Mouse (Mus musculus) neural tube, embryonic 14.5 days (tissue): Measurements from ENCODE around the gene H2-D1. TPM values are rescaled to one million over a fixed set of nuclear protein-coding genes. Genes with fewer than 3 reads are reported as not detected.
"Not testable (repeated sequence)": the region's sequence is repeated elsewhere in the genome, so short reads cannot be mapped to it uniquely, and the experiment has no call there.

ENCODE experiments used
- ATAC-seq: fragments of 200-750 bp; cut with Nextera tagmentation; 2 replicates; pipeline ENCODE4 v1.8.0; 2017; ENCODE audit warnings: low read depth, mild to moderate bottlenecking, moderate TSS enrichment, moderate library complexity
- H3K27ac ChIP-seq: fragments of 300-500 bp; sonication (generic); 2 replicates; pipeline ENCODE4 v1.5.1; 2014; ENCODE audit warnings: low read depth, mild to moderate bottlenecking, control low read depth, low read length, moderate library complexity, mixed read lengths
- H3K27me3 ChIP-seq: fragments of 300-500 bp; sonication (generic); 2 replicates; pipeline ENCODE4 v1.6.1; 2014; ENCODE audit warnings: low read length; ENCODE audit not compliant: control insufficient read depth, insufficient read depth
- H3K36me3 ChIP-seq: fragments of 300-500 bp; sonication (generic); 2 replicates; pipeline ENCODE4 v1.6.1; 2014; ENCODE audit warnings: low read length, mixed read lengths; ENCODE audit not compliant: control insufficient read depth, insufficient read depth
- H3K4me1 ChIP-seq: fragments of 300-500 bp; sonication (generic); 2 replicates; pipeline ENCODE4 v1.6.1; 2014; ENCODE audit warnings: low read length; ENCODE audit not compliant: control insufficient read depth, insufficient read depth
- H3K4me2 ChIP-seq: fragments of 300-500 bp; sonication (generic); 2 replicates; pipeline ENCODE4 v1.6.1; 2014; ENCODE audit warnings: mild to moderate bottlenecking, low read depth, low read length, control low read depth
- H3K4me3 ChIP-seq: fragments of 300-500 bp; sonication (generic); 2 replicates; pipeline ENCODE4 v1.5.1; 2014; ENCODE audit warnings: low read depth, low read length, control low read depth, mixed read lengths
- H3K9ac ChIP-seq: fragments of 300-500 bp; sonication (generic); replicated peaks from 2 replicates; pipeline ENCODE4 v1.6.1; 2014; ENCODE audit warnings: low read depth, mild to moderate bottlenecking, control low read depth, low read length, mixed read lengths
- H3K9me3 ChIP-seq: fragments of 300-500 bp; sonication (generic); 2 replicates; pipeline ENCODE4 v1.6.1; 2016; ENCODE audit warnings: low read length; ENCODE audit not compliant: control insufficient read depth
- WGBS: fragments of 180-500 bp; shearing (Covaris S2); extraction: QIAGEN DNeasy Blood & Tissue Kit; methylation state at CpG from one replicate; pipeline ENCODE4 v1.1.7; 2014; 5-methylcytosine and 5-hydroxymethylcytosine counted together
- microRNA-seq: library from miRNA; unstranded; fragments of <30 nt; microRNA quantifications from one replicate; pipeline ENCODE4, GENCODE M21; 2016
- polyA plus RNA-seq: library from polyadenylated mRNA; unstranded; fragments of >200 nt; fragmentation: Nextera tagmentation; extraction: Ambion mirVana; gene quantifications from 2 replicates; pipeline ENCODE4 v1.2.1, GENCODE M21; 2014

Gene H2-D1
- polyA plus RNA-seq, 1 experiment from 2014 or later = 111 TPM

DNA sequence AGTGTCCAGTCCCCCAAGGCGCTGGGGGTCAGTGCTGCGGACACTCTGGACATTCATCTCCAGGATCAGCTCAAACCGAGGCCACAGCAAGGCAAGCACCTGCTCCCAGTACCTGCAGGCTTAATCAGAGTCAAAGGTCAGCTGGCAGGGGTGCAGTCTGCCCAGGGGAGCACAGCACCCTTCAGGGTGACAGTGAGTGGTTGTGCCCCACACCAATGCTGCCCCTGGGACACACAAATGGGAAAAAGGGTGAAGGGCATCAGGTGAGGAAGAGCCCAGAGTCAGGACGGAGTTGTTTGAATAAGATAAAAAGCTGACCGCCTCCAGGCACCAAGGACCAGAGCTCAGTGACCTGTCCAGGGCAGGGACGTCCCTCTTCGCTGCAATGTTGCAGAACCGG lies 42.4 kb downstream of the H2-D1 start:
- H3K4me2 ChIP-seq, H3K36me3 ChIP-seq, H3K4me1 ChIP-seq, H3K4me3 ChIP-seq, ATAC-seq, H3K27ac ChIP-seq, H3K9me3 ChIP-seq, H3K27me3 ChIP-seq, H3K9ac ChIP-seq: not testable (repeated sequence)
- 90% methylated on average over 8 of the region's 8 CpGs for WGBS

Small RNAs within 50 kb of the gene (microRNA-seq; reads per million reads assigned to microRNA genes)
- gene Mir6975 (2.6 reads per million), gene Mir8094 (not detected)

Other genes starting within 250 kb of the H2-D1 start
- 0.11 and 0.15 TPM in 2 replicates for gene Vwa7, start 246.2 kb upstream of the H2-D1 start, polyA plus RNA-seq
- 2.1 and 2.2 TPM in 2 replicates for gene Sapcd1, start 234.7 kb upstream of the H2-D1 start, polyA plus RNA-seq
- gene Msh5, start 216.0 kb upstream of the H2-D1 start, polyA plus RNA-seq = 1.9 and 2.2 TPM in 2 replicates
- gene Clic1, start 212.8 kb upstream of the H2-D1 start, polyA plus RNA-seq = 13.3 and 37.0 TPM in 2 replicates
- gene Ddah2, start 203.7 kb upstream of the H2-D1 start, polyA plus RNA-seq = 269 and 303 TPM in 2 replicates
- not detected in 2 replicates for gene Ly6g6c, start 197.3 kb upstream of the H2-D1 start, polyA plus RNA-seq
- 0.12 and 0.15 TPM in 2 replicates for gene Mpig6b, start 196.5 kb upstream of the H2-D1 start, polyA plus RNA-seq
- 0.46 and 0.66 TPM in 2 replicates for gene Ly6g6e, start 185.8 kb upstream of the H2-D1 start, polyA plus RNA-seq
- gene Ly6g6d, start 184.7 kb upstream of the H2-D1 start, polyA plus RNA-seq = 0.84 and 1.8 TPM in 2 replicates
- gene Ly6g6f, start 177.1 kb upstream of the H2-D1 start, polyA plus RNA-seq = 0.23 TPM in 1 of 2 replicates, not detected in the other
- gene Abhd16a, start 173.5 kb upstream of the H2-D1 start, polyA plus RNA-seq = 82.3 and 92.5 TPM in 2 replicates
- not detected in 2 replicates for gene Ly6g5c, start 154.5 kb upstream of the H2-D1 start, polyA plus RNA-seq
- gene Ly6g5b, start 147.3 kb upstream of the H2-D1 start, polyA plus RNA-seq = 0.52 and 0.92 TPM in 2 replicates
- gene Gpank1, start 141.3 kb upstream of the H2-D1 start, polyA plus RNA-seq = 22.2 and 23.7 TPM in 2 replicates
- 361 and 363 TPM in 2 replicates for gene Csnk2b, start 140.7 kb upstream of the H2-D1 start, polyA plus RNA-seq
- gene D17H6S53E, start 136.4 kb upstream of the H2-D1 start, polyA plus RNA-seq = 8.1 and 9.7 TPM in 2 replicates
- 0.75 and 0.89 TPM in 2 replicates for gene Apom, start 130.7 kb upstream of the H2-D1 start, polyA plus RNA-seq
- 88.3 and 102 TPM in 2 replicates for gene Bag6, start 127.6 kb upstream of the H2-D1 start, polyA plus RNA-seq
- gene Prrc2a, start 97.8 kb upstream of the H2-D1 start, polyA plus RNA-seq = 181 and 195 TPM in 2 replicates
- gene Aif1, start 86.7 kb upstream of the H2-D1 start, polyA plus RNA-seq = 6.7 and 10.7 TPM in 2 replicates
- 3.7 and 8.8 TPM in 2 replicates for gene Lst1, start 74.3 kb upstream of the H2-D1 start, polyA plus RNA-seq
- gene Ltb, start 68.3 kb upstream of the H2-D1 start, polyA plus RNA-seq = 0.31 and 0.62 TPM in 2 replicates
- not detected in 2 replicates for gene Tnf, start 60.7 kb upstream of the H2-D1 start, polyA plus RNA-seq
- 0.24 and 0.26 TPM in 2 replicates for gene Lta, start 57.4 kb upstream of the H2-D1 start, polyA plus RNA-seq
- gene Gm16181, start 41.9 kb upstream of the H2-D1 start, polyA plus RNA-seq = 0.44 TPM in 1 of 2 replicates, not detected in the other
- 118 and 154 TPM in 2 replicates for gene Atp6v1g2, start 29.1 kb upstream of the H2-D1 start, polyA plus RNA-seq
- gene Nfkbil1, start 26.9 kb upstream of the H2-D1 start, polyA plus RNA-seq = 3.4 and 4.3 TPM in 2 replicates
- gene Ddx39b, start 21.0 kb upstream of the H2-D1 start, polyA plus RNA-seq = 373 and 383 TPM in 2 replicates
- 0.48 TPM in 1 of 2 replicates, not detected in the other for gene H2-Q1, start 57.7 kb downstream of the H2-D1 start, polyA plus RNA-seq
- gene H2-Q2, start 79.5 kb downstream of the H2-D1 start, polyA plus RNA-seq = 1.4 and 2.9 TPM in 2 replicates
- gene H2-Q4, start 116.9 kb downstream of the H2-D1 start, polyA plus RNA-seq = 0.55 and 0.90 TPM in 2 replicates
- gene H2-Q6, start 162.1 kb downstream of the H2-D1 start, polyA plus RNA-seq = 0.54 and 1.4 TPM in 2 replicates
- gene H2-Q7, start 176.4 kb downstream of the H2-D1 start, polyA plus RNA-seq = 4.3 and 5.5 TPM in 2 replicates
- gene H2-Q10, start 207.4 kb downstream of the H2-D1 start, polyA plus RNA-seq = 0.27 TPM in 1 of 2 replicates, not detected in the other
- not detected in 2 replicates for gene Pou5f1, start 243.3 kb downstream of the H2-D1 start, polyA plus RNA-seq